Mouse (Mus musculus): ENCODE data around the gene Cpvl. TPM values are rescaled to one million over a fixed set of nuclear protein-coding genes. Genes with fewer than 3 reads are reported as not detected.

Cpvl gene
- total RNA-seq, 2 experiments from 2014 or later, result not detected

DNA sequence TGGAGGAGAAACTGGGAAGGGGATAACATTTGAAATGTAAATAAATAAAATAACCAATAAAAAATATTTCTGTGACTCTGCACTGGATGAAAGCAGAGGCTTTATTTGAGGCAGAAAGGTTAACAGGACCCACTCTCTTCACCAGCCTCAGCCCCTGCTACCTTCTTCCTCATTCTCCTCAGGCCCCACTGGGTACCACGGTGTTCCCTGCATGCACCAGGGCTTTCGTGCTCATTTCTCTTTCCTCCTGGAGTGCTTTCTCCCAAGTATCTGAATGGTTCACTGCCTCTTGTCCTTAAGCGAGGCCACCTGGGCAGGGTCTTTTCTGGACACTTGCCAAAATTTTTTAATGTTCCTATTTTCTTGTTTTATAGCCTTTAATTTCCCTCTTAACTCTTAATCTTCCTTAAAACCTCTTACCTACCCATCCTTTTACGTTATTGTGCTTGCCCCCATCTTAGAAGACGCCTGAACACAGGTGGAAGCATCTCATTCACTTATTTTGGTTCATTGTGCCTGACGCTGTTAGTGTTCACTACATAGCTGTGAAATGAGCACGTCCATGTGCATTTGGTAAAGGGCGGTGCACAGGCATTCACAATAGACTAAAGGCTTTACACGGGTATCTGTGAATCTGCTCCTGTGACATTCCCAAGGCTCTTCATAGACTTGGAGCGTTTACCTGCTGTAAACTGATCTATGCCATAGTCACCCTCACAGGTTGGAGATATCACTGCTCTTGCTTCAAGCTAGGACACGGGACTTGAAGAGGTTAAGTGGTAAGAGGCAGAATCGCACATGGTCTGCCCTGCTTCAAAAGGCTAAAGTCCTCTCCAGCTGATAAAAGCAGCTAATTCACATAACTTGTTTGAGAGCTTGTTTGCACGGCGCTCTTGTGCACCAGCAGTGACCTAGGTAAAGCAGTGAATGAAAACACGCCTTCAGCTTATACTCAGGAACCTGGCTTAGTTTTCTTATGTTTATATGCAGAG is 41.0 kb downstream of the Cpvl start:
- no peak for DNase-seq

DNA sequence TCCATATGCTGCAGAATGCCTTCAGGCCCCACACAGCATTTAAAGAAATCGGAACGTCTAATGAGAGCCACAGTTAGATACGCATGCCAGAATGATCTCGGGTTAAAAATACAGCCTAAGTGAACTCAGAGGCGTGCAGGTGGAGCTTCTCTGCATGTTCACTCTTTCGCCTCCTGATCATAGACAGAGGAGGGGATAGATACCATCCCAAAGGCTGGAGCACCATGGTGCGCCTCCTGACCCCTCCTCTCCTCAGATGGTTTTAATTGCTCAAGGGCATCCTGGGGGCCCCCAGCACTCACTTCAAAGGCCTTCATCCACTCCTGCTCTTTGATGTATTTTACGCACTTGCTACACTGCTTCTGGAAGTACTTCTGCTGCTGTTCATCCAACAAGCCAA is 46.9 kb downstream of the Cpvl start:
- DNase-seq, result no peak

DNA sequence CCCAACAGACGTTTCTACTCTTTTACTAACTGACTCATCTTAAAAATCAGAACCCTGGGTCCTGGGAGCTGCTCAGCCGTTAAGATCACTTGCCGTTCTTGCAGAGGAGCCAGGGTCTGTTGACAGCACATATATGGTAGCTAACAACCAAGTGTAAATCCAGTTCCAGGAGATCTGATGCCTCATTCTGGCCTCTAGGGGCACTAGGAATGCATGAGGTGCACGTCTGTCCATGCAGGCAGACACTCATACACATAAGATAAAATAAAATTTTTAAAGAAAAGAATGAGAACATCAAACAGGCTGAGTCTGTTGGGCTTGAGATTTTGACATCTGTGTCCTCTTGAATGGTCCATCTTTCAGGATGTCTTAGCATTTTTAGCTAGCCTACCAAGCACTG is 48.6 kb downstream of the Cpvl start:
- DNase-seq, result no peak

DNA sequence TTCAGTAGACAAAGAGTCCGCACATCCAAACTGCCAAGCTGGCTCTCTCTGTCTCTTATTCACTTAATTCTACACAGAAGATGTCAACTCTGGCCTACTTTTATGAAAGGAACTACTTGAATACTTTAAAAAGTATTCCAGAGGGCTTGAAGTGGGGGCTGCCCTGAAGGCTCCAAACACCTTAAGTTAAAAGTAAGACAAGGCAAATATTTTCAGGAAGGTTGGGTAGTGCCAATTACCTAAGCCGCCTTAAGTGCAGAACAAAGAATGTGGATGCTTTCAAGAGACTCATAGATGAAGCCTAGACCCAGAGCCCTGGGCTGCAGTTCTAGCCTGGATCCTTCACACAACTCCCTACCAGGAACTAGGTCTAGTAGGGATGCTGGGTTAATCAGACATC is 52.3 kb downstream of the Cpvl start:
- no peak for DNase-seq

DNA sequence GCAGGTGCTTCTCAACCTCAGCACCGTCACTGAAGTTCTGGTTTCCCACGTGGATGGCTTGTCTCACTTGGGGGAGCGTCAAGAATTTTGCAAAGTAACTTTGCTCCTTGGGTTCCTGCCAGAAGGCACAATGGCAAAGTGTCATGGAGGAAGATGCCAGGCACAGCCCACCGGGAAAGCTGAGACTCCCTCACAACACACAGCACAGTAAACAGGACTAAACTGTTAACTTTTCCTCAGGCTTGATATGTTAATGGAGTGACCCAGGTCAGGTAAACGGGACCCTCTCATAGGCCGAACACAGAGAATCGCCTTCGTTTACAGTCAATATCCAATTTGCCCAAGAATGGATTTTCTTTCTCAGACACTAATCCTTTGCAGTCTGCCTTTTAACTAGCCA is 53.3 kb downstream of the Cpvl start:
- DNase-seq, result no peak

DNA sequence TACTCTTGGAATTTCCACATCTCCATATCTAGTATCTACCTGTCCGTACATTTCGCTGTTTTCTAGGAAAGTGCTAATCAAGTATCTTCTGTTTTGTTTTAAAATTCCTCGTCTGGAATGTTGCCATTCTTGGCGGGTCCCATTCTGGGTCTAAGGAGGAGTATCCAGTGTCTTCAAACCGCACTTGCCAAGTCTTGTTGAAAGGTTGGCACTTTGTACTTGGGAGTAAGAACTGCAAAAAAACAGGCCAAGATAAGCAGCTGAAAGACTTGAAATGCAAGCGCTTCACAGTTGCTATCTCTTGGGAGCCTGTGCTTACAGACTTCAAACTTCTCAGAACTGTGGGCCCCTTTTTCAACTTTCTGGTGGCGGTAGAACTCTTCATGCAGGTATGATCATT is 58.4 kb downstream of the Cpvl start:
- DNase-seq, result no peak

DNA sequence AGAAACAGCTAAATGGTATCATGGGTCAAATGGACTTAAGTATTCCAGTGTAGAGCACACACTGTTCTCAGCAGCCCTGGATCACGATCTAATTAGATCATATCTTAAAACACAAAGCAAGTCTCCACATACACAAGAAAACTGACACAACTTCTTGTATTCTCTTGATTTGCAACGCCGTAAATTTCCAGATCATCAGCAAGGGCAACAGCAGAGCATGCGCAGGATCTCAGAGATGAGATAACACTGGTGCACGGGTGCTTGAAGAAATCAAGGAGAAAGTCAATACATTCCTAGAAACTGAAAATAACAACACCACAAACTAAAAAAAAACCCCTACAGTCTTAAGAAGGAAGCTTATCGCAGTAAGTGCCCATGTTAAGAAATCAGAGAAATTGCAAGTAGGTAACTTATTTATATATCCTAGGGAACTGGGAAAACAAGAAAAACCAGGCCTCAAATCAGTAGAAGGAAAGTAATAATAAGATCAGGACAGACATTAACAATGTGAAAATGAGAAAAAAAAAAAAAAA is 61.4 kb downstream of the Cpvl start:
- DNase-seq, result no peak

DNA sequence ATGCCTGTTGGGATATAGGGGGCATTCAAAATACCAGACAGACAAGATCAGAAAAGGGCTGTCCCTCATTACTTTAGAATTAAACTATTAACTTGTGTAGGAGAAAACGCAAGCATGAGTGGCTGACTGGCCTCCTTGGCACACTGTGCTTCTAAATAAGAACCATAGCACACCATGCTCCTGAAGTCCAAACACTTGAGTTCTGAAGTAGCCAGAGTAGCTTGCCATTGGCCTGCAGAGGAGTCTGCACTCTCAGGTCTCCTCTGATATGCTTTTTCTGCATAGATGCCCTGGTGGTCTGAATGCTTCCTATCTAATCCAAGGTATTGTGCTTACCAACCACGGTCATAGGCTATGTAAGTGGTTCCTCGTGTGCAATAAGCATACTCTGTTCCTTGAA is 63.1 kb downstream of the Cpvl start:
- DNase-seq, result no peak

DNA sequence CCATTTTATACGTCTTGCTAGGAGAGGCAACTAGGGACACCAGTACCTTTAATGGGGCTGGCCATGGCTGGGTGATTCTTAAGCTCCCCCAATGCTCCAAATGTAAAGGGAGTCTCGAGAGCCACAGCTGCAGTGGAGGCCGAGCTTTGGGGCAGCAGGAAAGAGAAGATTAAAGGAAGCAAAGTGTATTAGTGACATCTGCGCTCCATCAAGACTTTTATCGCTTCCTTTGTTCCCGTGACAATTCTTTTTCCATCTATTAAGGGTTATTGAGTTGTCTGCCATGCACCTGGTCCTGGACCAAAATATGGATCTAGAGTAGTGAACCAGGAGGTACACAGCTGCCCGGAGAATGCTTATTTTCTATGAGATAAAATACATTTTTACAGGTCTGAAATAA is 65.3 kb downstream of the Cpvl start:
- no peak for DNase-seq

DNA sequence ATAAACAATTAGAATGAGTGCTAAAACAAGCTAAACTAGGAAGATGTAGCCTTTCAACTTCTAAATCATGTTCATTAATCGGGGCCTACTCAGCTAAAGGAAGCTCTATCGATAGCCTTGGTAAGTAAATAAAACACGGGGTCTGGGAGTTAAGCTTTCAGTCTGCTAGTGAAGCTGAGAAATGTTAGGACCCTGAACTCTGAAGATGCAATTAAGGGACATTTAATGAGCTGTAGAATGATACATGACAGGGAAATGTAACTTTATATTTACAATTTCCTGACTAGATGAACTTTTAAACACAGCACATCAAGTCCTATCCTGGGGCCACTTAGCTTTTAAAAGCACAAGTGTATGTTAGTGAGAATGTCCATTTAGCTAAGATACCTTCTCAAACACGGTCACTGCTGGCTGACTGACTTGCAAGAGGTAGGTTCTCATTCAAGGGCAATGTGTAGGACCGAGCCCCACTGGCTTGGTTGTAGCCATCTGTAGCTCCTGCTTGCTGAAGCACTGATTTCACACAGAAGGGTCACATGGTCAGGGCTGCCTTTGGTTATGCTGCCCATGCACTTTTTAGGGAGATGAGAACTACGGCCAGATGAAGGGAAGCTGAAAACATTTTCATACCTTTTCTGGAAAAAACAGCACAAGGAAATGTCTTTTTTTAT is 66.2 kb downstream of the Cpvl start:
- no peak for DNase-seq

DNA sequence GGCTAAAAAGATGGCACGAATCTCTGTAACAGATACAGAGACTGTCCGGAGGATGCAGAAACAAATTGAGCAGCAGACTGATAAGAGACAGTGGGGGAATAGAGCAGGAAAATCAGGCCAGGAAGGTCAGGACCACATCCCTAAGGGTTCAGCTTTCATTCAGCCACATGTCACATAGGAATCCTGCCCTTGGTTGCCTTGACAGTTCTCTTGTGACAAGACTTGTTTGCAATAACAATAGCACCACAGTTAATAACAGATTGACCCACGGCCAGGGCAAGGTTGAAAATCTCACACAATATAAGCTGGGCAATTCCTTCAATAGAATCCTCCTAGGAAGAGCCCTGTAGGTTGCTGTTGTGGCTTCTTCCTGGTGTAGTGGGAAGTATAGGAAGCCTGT is 68.5 kb downstream of the Cpvl start:
- no peak for DNase-seq

DNA sequence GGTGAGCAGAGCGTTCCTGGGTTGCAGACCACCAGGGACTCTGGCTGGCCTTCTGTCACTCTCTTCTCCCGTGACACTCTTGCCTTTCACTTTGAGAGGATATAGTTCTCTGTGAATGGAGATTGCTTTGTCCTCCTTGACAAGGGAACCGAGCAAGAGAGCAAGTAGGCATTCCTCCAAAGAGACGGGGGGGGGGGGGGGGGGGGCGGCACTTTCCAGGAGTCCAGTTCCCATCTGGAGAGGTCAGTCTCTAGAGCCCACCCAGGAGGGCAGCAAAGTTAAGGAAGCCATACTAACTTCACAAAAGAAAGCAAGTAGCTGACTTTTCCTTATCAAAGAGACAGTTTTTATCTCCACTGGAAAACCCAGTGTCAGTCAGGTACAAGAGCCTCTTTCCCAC is 69.0 kb downstream of the Cpvl start:
- no peak for DNase-seq

DNA sequence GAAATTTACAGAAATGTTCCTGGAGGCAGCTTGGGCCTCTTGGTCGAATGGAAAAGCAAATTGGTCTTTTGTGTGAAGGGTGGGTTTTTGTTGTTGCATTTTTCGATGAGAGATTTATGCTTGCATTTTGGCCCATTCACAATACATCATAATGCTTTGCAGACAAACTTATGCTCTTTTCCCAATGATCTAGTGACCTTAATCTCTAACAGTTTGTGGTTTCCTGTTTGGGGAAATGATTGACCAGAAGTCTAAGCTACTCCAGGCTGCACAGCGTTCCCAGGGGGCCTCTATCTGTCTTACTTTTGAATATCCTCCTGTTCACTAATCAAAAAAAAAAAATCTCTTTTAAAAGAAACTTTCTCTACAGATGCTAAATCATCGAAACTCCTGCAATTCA is 71.6 kb downstream of the Cpvl start:
- DNase-seq, result peak in 1 of 2 experiments; percentile 11

DNA sequence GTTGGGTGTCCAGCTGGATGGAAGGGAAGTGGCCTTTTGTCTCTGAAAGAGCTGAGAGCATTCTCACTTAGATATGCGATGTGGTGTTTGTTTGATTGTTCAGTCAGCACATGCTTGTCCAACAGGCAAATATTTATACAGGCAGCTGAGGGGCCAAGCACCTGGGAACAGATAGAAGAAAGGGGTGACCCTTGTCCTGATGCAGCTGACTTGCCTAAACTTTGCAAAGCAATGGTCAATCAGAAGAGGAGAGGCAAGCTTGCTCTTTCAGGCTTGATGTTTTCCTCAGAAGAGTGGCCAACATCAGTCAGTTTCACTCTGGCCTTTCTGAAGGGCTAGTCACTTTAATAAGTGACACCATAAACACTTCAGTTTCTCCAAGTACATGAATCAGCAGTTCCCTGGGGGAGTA is 72.4 kb downstream of the Cpvl start:
- no peak for DNase-seq

DNA sequence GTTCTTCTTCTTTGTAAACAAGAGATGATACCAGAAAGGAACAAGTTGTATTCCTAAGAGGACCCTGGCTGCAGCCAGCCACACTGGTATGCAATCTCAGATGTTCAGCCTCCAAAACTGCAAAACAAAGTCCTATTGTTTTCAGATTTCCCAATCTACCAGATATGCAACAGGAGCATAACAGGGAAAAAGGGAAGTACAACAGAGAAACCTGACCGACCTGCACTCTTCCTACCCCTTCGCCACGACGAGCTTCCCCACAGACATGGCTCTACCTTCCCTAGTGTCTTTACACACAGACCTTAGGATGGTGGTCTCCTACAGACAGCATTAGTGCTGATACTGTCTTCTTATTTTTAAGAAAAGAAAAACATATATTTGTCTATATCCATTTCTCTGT is 72.9 kb downstream of the Cpvl start:
- DNase-seq, result no peak

DNA sequence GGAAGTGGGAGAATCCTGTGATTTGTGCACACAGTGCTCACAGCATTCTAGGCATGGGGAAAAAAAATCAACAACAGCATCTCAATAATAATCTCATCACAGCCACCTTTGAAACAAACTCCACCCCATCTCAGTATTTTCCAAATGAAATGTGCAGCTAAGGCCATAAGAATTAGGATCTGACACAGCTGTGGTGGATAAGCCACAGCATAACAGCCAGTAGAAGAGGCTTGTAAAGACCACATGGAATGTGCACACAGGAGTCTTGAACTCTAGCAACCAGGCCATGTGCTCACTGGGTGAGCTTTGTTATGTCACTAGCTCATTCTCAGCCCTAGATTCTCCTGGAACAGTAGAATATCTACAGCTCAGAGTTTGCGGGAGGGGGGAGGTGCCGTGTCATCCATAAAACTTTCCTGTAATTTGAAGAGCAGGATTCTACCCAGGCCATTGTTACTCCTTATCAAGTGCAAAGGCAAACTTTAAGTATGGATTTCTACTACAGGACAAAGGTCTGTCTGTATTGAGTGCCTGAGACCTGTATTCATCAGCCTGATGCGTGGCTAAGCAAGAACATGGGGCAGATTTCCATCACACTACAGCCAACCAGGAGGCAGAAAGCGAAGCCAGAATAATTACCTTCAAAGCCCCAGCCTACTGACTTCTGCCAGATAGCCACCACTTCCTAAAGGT is 73.6 kb downstream of the Cpvl start:
- DNase-seq, result no peak

DNA sequence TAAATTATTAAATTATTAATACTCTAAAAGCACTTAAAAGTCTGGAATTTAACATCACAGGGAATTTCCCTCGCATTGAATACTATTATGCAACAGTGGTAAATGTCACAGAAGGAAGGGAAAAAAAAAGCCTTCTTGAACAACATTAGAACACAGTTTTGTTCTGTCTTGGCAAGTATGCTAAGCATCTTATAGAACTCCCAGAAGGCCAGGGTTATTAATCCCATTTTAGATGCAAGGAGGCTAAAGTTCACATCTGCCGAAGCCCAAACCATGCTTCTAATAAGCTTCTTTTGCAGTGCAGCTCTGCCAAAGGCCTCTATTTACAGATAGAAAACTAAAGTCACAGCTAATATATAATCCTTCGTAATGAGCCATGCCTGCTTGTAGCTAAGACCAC is 74.3 kb downstream of the Cpvl start:
- no peak for DNase-seq

DNA sequence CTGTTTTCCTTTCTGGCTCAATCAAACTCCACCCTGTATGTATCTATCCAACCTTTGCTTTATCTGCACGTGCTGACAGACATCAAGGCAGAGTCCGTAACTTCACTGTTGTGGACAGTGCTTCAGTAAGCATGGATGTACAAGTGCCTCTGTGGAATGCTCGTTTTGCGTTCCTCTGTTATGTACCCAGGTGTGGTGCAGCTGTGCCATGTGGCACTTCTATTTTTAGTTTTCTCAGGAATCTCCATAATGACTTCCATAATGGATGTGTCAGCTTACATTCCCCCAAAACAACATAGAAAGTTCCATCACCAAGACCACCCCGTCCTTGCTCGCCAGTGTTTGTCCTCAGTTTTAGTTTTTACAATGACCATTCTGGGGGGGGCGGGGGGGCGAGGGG is 76.7 kb downstream of the Cpvl start:
- no peak for DNase-seq

DNA sequence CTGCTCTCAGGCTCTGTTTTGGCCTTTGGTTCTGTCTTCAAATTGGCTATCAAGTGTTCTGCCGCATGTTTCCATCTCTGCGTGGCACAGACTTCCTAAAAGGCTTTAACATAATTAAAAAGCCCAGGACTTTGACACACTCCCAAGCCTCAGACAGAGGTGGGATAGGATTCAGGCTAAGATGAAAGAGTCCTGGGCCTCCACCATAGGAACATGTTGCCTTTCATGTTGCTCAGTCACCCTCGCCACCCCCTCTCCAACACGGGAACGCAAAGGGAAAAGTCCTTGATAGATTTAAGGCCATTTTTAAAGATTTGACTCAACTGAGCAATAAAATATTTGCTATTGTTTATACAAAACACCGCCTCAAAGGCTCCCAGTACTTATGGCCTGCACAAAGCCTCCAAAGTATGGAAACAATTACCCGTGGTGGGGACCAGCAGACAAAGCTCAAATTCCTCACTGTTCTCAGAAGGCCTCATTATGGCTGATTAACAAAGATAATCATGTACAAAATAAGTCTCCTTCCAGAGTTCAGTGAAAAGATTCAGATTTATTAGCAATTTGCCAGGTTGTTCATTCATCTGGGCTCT is 80.5 kb downstream of the Cpvl start:
- no peak for DNase-seq

DNA sequence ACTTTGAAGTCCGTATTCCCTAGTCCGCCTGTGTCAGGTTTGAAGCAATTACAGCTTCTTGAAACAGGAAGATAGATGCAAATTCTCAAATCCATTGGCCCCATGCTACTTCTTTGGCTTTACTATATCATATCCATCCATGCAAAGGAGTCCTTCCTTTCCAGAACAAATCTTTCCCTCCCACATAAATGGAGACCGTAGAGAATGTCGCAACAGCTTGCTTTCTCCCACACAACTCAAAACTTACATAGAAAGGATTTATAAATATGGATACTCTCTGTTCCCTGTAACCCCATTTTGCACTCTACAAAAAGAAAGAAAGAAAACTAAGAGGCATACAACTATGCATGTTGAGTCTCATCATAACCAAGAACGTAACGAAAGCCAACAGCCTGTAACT is 81.3 kb downstream of the Cpvl start:
- no peak for DNase-seq

DNA sequence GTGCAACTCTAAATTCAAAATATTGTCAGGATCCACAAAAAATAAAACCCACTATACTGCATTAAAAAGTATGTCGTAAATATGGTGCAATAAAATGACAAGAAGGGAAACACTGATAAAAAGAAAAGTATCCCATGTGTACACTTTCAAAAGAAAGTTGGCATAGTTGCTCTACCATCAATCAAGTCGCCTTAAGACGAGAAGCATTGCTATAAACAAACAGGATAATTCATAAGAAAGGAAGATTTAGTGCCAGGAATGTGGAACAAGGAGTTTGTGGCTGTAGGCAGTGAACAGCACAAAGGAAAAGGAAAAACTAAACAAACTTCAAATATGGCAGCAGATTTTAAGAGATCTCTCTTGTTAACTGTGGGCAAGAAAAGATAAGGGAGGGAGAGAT is 84.7 kb downstream of the Cpvl start:
- DNase-seq, result no peak

DNA sequence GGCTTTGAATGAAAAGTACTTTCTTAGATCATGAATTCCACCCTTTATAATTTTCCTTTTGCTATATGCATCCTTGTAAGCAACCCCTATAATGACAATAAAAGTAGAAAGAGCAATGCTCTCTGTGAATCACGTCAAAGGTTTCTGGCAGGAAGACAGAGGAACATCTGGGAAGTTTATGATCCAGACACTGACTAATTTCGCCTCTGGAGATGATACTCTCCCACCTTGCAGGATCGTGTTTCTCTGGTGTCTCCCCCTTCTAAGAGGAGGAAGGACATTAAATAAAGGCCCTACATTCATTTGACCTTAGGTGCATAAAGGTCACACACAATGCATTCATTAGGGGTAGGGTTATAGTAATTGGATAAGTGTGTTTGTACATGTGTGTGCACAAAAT is 87.4 kb downstream of the Cpvl start:
- no peak for DNase-seq
